Mouse (Mus musculus) brain, embryonic 14.5 days (tissue): ENCODE measurements around the gene Cnot3.

Source experiments
- CTCF ChIP-seq: fragments of 200-500 bp; IDR thresholded peaks from 2 replicates; pipeline ENCODE4 v1.5.1; 2012; ENCODE audit warnings: inconsistent platforms, mild to moderate bottlenecking, moderate library complexity, borderline replicate concordance; ENCODE audit not compliant: insufficient read depth, insufficient read length; ENCODE audit errors: extremely low read depth
- POLR2A ChIP-seq: fragments of 200-500 bp; IDR thresholded peaks from 2 replicates; pipeline ENCODE4 v1.6.1; 2012; ENCODE audit warnings: mild to moderate bottlenecking, inconsistent platforms, borderline replicate concordance; ENCODE audit not compliant: poor library complexity, insufficient read depth, insufficient read length, severe bottlenecking; ENCODE audit errors: extremely low read depth

DNA sequence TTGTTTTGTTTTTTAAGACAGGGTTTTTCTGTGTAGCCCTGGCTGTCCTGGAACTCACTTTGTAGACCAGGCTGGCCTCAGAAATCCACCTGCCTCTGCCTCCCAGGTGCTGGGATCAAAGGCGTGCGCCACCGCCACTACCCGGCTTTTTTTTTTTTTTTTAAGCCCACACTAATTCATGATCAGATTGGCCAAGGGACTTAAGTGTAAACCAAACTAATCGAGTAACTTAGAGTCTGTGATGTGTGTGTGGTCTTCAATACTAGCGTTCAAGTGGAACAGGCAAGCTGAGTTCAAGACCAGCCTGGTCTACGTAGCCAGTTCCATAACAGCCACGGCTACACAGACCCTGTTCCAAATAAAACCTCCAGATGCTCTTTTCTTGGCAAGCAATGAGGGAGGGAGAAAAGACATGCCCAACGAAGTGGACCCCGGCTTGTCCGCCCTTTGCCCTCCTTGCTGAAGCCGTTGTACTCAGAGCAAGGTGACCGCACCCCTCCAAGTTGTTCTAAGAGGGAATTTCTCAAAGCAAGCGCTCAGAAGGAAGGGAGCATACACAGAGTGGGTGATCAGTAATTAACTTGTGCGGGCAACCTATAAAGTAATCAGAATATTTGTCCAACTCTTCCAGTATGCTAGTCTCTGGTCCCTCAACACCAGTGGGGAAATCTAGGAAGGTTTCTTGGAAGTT lies 19.6 kb downstream of the Cnot3 start:
- TF ChIP-seq CTCF (no peak), POLR2A (no peak)
